Mouse (Mus musculus): Measurements from ENCODE around the gene Itga7. TPM values are rescaled to one million over a fixed set of nuclear protein-coding genes. Genes with fewer than 3 reads are reported as not detected.

Itga7 gene
- total RNA-seq, 4 experiments from 2014 or later = 63.3 to 69.0 (median 65.3) TPM

GRCm38 (mm10) chr10:128911430-128911829 lies 22.2 kb upstream of the Itga7 start:
- no peak for DNase-seq (ENCODE audit: low spot score in 2 of 2)

- no peak for DNase-seq (ENCODE audit: low spot score in 2 of 2)
These were observed 21.4 kb upstream of the Itga7 start for GRCm38 (mm10) chr10:128912268-128912667.

GRCm38 (mm10) chr10:128912791-128913190 lies 20.8 kb upstream of the Itga7 start:
- no peak for DNase-seq (ENCODE audit: low spot score in 2 of 2)

GRCm38 (mm10) chr10:128913219-128913618 lies 20.4 kb upstream of the Itga7 start:
- peak; percentile 73 to 76 for DNase-seq (ENCODE audit: low spot score in 2 of 2)

GRCm38 (mm10) chr10:128913696-128914095 lies 19.9 kb upstream of the Itga7 start:
- DNase-seq (ENCODE audit: low spot score in 2 of 2) = no peak

GRCm38 (mm10) chr10:128915550-128915949 lies 18.1 kb upstream of the Itga7 start:
- DNase-seq (ENCODE audit: low spot score in 2 of 2) = no peak

GRCm38 (mm10) chr10:128916665-128917064 lies 17.0 kb upstream of the Itga7 start:
- DNase-seq (ENCODE audit: low spot score in 2 of 2) = no peak

- DNase-seq (ENCODE audit: low spot score in 2 of 2) = no peak
These were observed 16.2 kb upstream of the Itga7 start for GRCm38 (mm10) chr10:128917400-128917799.

- DNase-seq (ENCODE audit: low spot score in 2 of 2) = peak; percentile 64 to 77
These were observed 15.4 kb upstream of the Itga7 start for GRCm38 (mm10) chr10:128918246-128918645.

GRCm38 (mm10) chr10:128919203-128919631 lies 14.4 kb upstream of the Itga7 start:
- DNase-seq (ENCODE audit: low spot score in 2 of 2) = no peak

- DNase-seq (ENCODE audit: low spot score in 2 of 2) = no peak
These were observed 13.7 kb upstream of the Itga7 start for GRCm38 (mm10) chr10:128919966-128920365.

GRCm38 (mm10) chr10:128920736-128921161 lies 12.9 kb upstream of the Itga7 start:
- DNase-seq (ENCODE audit: low spot score in 2 of 2) = no peak

GRCm38 (mm10) chr10:128921251-128921650 lies 12.4 kb upstream of the Itga7 start:
- DNase-seq (ENCODE audit: low spot score in 2 of 2) = no peak

- DNase-seq (ENCODE audit: low spot score in 2 of 2) = no peak
These were observed 11.5 kb upstream of the Itga7 start for GRCm38 (mm10) chr10:128921883-128922821.

GRCm38 (mm10) chr10:128922822-128923012 lies 10.9 kb upstream of the Itga7 start, which contains the start of gene Rdh5:
Rdh5 (minus strand) TSS chr10:128922888.
- DNase-seq (ENCODE audit: low spot score in 2 of 2) = no peak

- peak; percentile 88 to 94 for DNase-seq (ENCODE audit: low spot score in 2 of 2)
These were observed 10.5 kb upstream of the Itga7 start for GRCm38 (mm10) chr10:128923013-128923691.

GRCm38 (mm10) chr10:128923935-128924334 lies 9.7 kb upstream of the Itga7 start, which contains the start of gene Bloc1s1:
Bloc1s1 (minus strand) TSS chr10:128924035.
- no peak for DNase-seq (ENCODE audit: low spot score in 2 of 2)

GRCm38 (mm10) chr10:128928356-128928755 lies 5.3 kb upstream of the Itga7 start:
- no peak for DNase-seq (ENCODE audit: low spot score in 2 of 2)

- DNase-seq (ENCODE audit: low spot score in 2 of 2) = no peak
These were observed 3.8 kb upstream of the Itga7 start for GRCm38 (mm10) chr10:128929638-128930378.

- DNase-seq (ENCODE audit: low spot score in 2 of 2) = peak in 1 of 2 experiments; percentile 66
These were observed 2.2 kb upstream of the Itga7 start for GRCm38 (mm10) chr10:128931441-128931840.

GRCm38 (mm10) chr10:128933976-128934721 lies 531 bp downstream of the Itga7 start:
- DNase-seq (ENCODE audit: low spot score in 2 of 2) = no peak

Data from gastrocnemius, adult 8-10 months (tissue).